Mouse (Mus musculus) bone marrow macrophage, adult 2 months (primary cell): ENCODE results near the gene Krtap31-2.

Experiments
- CTCF ChIP-seq: IDR thresholded peaks from 2 replicates; pipeline ENCODE4 v1.5.1; 2012; ENCODE audit warnings: low read depth, mild to moderate bottlenecking, low read length, moderate library complexity
- POLR2A ChIP-seq: IDR thresholded peaks from 2 replicates; pipeline ENCODE4 v1.6.1; 2012; ENCODE audit warnings: mild to moderate bottlenecking, low read depth, low read length, borderline replicate concordance

DNA sequence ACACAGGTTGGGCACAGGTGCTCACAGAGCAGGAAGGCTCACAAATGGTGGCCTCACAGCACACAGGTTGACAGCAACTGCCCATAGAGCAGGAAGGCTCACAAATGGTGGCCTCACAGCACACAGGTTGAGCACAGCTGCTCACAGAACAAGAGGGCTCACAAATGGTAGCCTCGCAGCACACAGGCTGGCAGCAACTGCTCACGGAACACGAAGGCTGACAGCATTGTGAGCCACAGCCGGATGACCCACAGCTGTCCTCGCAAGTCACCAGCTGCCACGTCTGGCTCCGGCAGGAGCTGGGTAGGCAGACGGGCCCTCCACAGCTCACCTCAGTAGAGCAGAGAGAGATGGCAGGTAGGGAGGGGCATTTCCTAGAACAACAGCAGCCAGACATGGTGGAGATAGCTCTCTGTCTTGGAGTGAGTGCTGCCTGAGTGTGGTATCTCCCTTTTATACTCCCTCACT, 50.1 kb downstream of the Krtap31-2 start, which contains the start of gene Krtap16-1:
- TF ChIP-seq POLR2A = no peak
- TF ChIP-seq CTCF = no peak
